Mouse (Mus musculus) retina, embryonic 14.5 days (tissue): Measurements from ENCODE around the gene Mnt.

Experiments
- DNase-seq: peaks from one replicate; pipeline ENCODE4 v3.0.0-alpha.2; 2015; ENCODE audit warnings: low spot score

Mnt gene

GRCm38 (mm10) chr11:74847919-74848521 is 17.3 kb downstream of the Mnt start:
- DNase-seq, result peak; percentile 90

GRCm38 (mm10) chr11:74850998-74851661 is 20.4 kb downstream of the Mnt start:
- no peak for DNase-seq

GRCm38 (mm10) chr11:74857756-74858155 is 27.0 kb downstream of the Mnt start:
- no peak for DNase-seq

- no peak for DNase-seq
Observed at GRCm38 (mm10) chr11:74862129-74862528, 31.4 kb downstream of the Mnt start.

GRCm38 (mm10) chr11:74863471-74863870 is 32.8 kb downstream of the Mnt start:
- DNase-seq, result no peak

- DNase-seq, result no peak
Observed at GRCm38 (mm10) chr11:74864421-74864820, 33.7 kb downstream of the Mnt start.

- DNase-seq, result no peak
Observed at GRCm38 (mm10) chr11:74865252-74865651, 34.5 kb downstream of the Mnt start.

GRCm38 (mm10) chr11:74866640-74867039 is 35.9 kb downstream of the Mnt start:
- DNase-seq, result no peak

- DNase-seq, result no peak
Observed at GRCm38 (mm10) chr11:74867181-74867580, 36.5 kb downstream of the Mnt start.

- DNase-seq, result no peak
Observed at GRCm38 (mm10) chr11:74868046-74868760, 37.5 kb downstream of the Mnt start.

- peak; percentile 65 for DNase-seq
Observed at GRCm38 (mm10) chr11:74869603-74870002, 38.9 kb downstream of the Mnt start.

GRCm38 (mm10) chr11:74870544-74870943 is 39.8 kb downstream of the Mnt start:
- DNase-seq, result no peak

GRCm38 (mm10) chr11:74870991-74871622 is 40.4 kb downstream of the Mnt start:
- peak; percentile 30 for DNase-seq

- no peak for DNase-seq
Observed at GRCm38 (mm10) chr11:74874630-74875029, 43.9 kb downstream of the Mnt start.

- peak; percentile 78 for DNase-seq
Observed at GRCm38 (mm10) chr11:74876801-74877200, 46.1 kb downstream of the Mnt start.

- DNase-seq, result no peak
Observed at GRCm38 (mm10) chr11:74880999-74881398, 50.3 kb downstream of the Mnt start.

- DNase-seq, result no peak
Observed at GRCm38 (mm10) chr11:74881979-74882378, 51.3 kb downstream of the Mnt start.

GRCm38 (mm10) chr11:74883098-74883497 is 52.4 kb downstream of the Mnt start:
- DNase-seq, result no peak

- DNase-seq, result no peak
Observed at GRCm38 (mm10) chr11:74894619-74895018, 63.9 kb downstream of the Mnt start.
